Mouse (Mus musculus): ENCODE results near the gene Gm10644. TPM values are rescaled to one million over a fixed set of nuclear protein-coding genes. Genes with fewer than 3 reads are reported as not detected.

Gm10644 gene
- polyA plus RNA-seq (2012; ENCODE audit: insufficient read depth, insufficient read length, missing spikeins), result 0.79 and 0.99 TPM in 2 replicates

- Histone ChIP-seq H3K4me1 (ENCODE audit: control insufficient read depth, insufficient read depth, insufficient read length, low read length) (no peaks in the 10 kb centered on the region), H3K27ac (replicated peaks; ENCODE audit: low read depth, low read length) (no peak within 1 kb of the TSS), H3K4me3 (ENCODE audit: insufficient read depth, low read depth, low read length) (peak within 1 kb of the TSS; percentile 61)
These were observed at the start of gene Gm10644, which contains the start of gene Asf1b for GRCm38 (mm10) chr8:83955106-83955957. TSS of gene Gm10644 (minus strand) at chr8:83955205. TSS of gene Asf1b (plus strand) at chr8:83955507.

GRCm38 (mm10) chr8:84004533-84005201 lies 49.7 kb upstream of the Gm10644 start:
- Histone ChIP-seq H3K4me3 (ENCODE audit: insufficient read depth, low read depth, low read length) (peak overlapping the region; percentile 75), H3K27ac (replicated peaks; ENCODE audit: low read depth, low read length) (peak overlapping the region; percentile 83), H3K4me1 (ENCODE audit: control insufficient read depth, insufficient read depth, insufficient read length, low read length) (no peaks in the 10 kb centered on the region; the same call in 1 of the 2 replicates)

- H3K27ac ChIP-seq (replicated peaks; ENCODE audit: low read depth, low read length), result peak overlapping the region; percentile 75
- H3K4me3 ChIP-seq (ENCODE audit: insufficient read depth, low read depth, low read length), result peak overlapping the region; percentile 75
- peaks cover 6% of the 10 kb centered on the region; the same call in 1 of the 2 replicates for H3K4me1 ChIP-seq (ENCODE audit: control insufficient read depth, insufficient read depth, insufficient read length, low read length)
These were observed 48.7 kb upstream of the Gm10644 start for GRCm38 (mm10) chr8:84003612-84004246.

DNA sequence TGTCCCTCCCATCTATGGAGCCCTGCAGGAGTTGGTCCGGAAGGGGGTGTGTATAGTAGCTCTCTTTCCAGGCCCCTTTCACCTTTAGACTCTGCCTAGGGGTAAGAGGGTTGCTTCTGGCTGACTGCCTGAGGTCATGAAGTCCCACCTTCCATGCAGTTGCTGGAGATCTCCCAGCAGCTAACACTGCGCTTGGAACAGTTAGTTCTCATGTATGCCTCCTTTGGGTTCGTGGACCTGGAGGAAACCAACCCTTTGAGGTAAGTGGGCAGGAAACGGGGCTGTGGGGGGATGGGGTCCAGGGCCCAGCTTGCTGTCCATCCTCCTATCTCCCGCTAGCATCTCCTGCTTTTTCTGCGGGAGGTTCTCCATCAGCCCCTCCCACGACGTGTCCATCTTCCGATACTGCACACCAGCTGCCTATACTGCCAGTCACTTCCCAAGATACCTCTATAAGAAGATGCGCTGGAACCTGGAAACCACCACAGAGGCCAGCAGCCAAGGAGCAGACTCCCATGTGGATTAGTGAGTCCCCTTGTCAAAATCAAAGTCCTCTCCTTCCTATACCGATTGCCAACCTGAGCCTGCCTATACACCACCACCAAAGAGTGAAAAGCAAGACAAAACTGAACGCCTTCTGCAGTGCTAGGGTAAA lies 48.1 kb upstream of the Gm10644 start:
- Histone ChIP-seq H3K27ac (replicated peaks; ENCODE audit: low read depth, low read length) (no peak overlapping the region), H3K4me1 (ENCODE audit: control insufficient read depth, insufficient read depth, insufficient read length, low read length) (peaks cover 7% of the 10 kb centered on the region; the same call in 1 of the 2 replicates), H3K4me3 (ENCODE audit: insufficient read depth, low read depth, low read length) (peak overlapping the region; percentile 75; the same call in 1 of the 2 replicates)

DNA sequence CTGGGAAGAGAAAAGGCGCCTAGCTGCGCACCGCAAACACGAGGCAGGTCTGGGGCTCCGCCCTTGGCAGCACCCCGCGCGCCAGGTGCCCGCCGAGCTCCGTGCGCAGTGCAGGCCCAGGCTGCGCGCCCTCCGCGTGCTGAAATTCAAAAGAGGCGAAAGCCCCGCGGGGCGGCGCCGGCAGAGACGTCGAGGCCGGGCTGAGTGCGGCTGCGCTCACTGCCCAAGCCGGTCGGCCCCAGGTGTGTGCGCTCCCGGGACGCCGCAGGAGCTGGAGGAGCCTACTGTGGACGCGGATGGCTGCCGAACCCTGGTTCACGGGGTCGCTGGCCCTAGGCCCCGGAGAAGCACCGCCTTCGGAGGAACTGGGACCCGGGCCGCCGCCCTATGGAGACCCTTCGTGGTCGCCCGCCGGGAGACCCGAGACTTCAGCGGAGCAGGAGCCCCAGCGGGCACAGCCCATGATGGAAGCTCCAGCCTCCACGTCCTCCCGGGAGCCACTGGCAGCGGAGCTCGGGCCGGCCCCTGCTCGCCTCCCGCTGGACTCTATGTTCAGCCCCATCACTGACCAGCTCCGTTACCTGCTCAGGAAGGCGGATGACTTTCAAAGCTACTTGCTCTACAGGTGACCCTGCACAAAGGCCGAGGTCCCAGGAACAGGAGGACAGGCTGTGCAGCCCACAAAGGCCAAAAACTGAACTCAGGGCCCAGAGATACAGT lies 46.4 kb upstream of the Gm10644 start, which contains the start of gene 1700067K01Rik:
TSS of gene 1700067K01Rik (plus strand) at position 222 of the 720 bp plus-strand sequence.
- H3K27ac ChIP-seq (replicated peaks; ENCODE audit: low read depth, low read length), result no peak within 1 kb of the TSS
- peaks cover 7% of the 10 kb centered on the region; the same call in 1 of the 2 replicates for H3K4me1 ChIP-seq (ENCODE audit: control insufficient read depth, insufficient read depth, insufficient read length, low read length)
- no peak within 1 kb of the TSS for H3K4me3 ChIP-seq (ENCODE audit: insufficient read depth, low read depth, low read length)

DNA sequence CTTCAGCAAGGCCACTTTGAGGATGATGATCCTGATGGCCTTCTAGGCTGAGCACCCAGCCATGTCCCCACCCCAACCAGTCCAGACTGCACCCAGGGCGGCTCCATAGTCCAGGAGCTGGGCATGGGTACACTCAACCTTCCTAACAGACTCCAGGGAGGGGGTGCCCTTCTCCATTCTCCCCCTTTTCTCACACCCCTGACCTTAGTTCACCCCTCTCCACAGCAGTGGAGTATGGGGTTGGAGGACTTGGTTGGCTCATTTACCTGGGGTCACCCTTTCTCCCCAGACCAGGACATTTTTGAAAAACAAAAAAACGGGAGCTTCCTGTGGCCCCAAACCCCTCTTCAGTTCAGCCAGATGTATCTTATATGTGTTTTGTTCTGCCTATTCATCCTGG lies 44.8 kb upstream of the Gm10644 start:
- H3K4me1 ChIP-seq (ENCODE audit: control insufficient read depth, insufficient read depth, insufficient read length, low read length), result 0 out of 2 replicates have a peak, but pooled peaks cover 7% of the 10 kb centered on the region
- no peak overlapping the region for H3K27ac ChIP-seq (replicated peaks; ENCODE audit: low read depth, low read length)
- H3K4me3 ChIP-seq (ENCODE audit: insufficient read depth, low read depth, low read length), result 0 out of 2 replicates have a peak overlapping the region, but pooled peaks have one; percentile 0

DNA sequence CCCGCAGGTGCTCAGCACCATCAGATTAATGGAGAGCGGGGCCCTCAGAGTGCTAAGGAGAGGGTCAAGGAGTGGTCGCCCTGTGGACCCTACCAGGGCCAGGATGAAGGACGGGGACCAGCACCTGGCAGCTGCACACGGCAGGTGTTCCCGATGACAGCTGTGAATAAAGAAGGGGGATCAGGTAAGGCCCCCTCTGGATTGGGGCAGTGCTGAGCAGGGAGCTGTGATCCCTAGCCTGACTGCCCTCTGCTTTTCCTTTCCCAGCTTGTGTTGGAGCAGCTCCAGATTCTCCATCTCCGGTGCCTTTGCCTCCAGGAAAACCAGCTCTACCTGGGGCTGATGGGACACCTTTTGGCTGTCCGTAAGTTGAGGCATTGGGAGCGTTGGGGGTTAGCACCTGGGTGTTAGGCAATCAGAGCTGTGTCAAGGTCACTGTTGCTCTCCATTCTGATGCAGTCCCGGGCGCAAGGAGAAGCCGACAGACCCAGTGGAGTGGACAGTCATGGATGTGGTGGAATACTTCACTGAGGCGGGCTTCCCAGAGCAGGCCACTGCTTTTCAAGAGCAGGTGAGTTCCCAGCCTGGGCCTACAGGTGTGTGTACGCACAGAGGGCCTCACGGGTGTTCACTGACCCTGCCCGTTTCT lies 44.2 kb upstream of the Gm10644 start:
- Histone ChIP-seq H3K4me3 (ENCODE audit: insufficient read depth, low read depth, low read length) (peak overlapping the region; percentile 79), H3K27ac (replicated peaks; ENCODE audit: low read depth, low read length) (no peak overlapping the region), H3K4me1 (ENCODE audit: control insufficient read depth, insufficient read depth, insufficient read length, low read length) (0 out of 2 replicates have a peak, but pooled peaks cover 7% of the 10 kb centered on the region)

- no peak overlapping the region for H3K27ac ChIP-seq (replicated peaks; ENCODE audit: low read depth, low read length)
- H3K4me3 ChIP-seq (ENCODE audit: insufficient read depth, low read depth, low read length), result peak overlapping the region; percentile 79
These were observed 43.4 kb upstream of the Gm10644 start for GRCm38 (mm10) chr8:83998231-83999056.

GRCm38 (mm10) chr8:83997511-83998141 lies 42.6 kb upstream of the Gm10644 start, which contains the start of gene Samd1:
TSS of gene Samd1 (plus strand) at chr8:83997672.
- peak within 1 kb of the TSS; percentile 87 for H3K4me3 ChIP-seq (ENCODE audit: insufficient read depth, low read depth, low read length)
- H3K27ac ChIP-seq (replicated peaks; ENCODE audit: low read depth, low read length), result peak within 1 kb of the TSS; percentile 81
- H3K4me1 ChIP-seq (ENCODE audit: control insufficient read depth, insufficient read depth, insufficient read length, low read length), result 0 out of 2 replicates have a peak, but pooled peaks cover 7% of the 10 kb centered on the region

More at GRCm38 (mm10) chr8:83998231-83999056, 43.4 kb upstream of the Gm10644 start:
- H3K4me1 ChIP-seq (ENCODE audit: control insufficient read depth, insufficient read depth, insufficient read length, low read length), result 0 out of 2 replicates have a peak, but pooled peaks cover 7% of the 10 kb centered on the region

DNA sequence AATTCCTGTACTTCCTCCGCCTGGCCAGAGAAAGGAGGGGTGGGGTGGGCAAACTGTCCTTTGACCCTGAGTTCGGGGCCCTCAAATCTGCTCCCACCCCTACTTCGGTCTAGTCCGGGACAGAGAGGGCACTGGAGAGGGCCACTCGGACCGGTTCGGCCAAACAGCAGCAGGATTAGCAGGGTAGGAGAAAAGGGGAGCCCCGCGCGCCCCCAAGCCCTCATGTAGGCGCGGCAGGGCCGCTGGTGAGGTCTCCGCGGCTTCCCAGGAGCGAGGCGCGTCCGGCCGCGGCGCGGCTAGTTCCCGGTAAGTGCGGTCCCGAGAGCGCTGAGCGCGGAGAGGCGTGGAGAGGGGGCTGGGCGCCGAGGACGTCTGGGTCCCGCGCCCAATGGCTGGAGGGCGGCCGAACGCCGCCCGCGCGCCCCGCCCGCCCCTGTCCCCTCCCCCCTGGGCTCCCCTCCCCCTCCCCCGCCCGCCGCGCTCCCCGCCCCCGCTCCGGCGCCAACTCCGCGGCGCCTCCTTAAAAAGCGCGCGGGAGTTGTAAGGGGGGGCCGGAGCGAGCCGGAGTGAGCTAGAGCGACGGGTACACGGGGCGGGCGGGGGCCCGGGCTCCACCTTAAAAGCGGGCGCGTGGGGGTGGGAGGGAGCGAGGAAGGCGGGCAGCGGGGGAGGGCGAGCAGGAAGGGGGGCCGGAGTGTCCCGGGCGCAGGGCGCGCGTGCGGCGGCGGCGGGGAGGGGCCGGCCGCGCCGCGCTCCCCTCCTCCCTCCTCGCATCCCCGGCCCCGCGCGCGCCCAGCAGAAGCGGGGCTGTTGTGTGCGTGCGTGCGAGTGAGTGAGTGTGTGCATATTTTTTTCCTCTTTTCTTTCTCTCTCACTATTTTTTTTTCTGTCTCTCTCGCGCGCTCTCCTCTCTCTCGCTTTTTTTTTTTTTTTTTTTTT lies 41.8 kb upstream of the Gm10644 start:
- 0 out of 2 replicates have a peak, but pooled peaks cover 7% of the 10 kb centered on the region for H3K4me1 ChIP-seq (ENCODE audit: control insufficient read depth, insufficient read depth, insufficient read length, low read length)
- H3K27ac ChIP-seq (replicated peaks; ENCODE audit: low read depth, low read length), result peak overlapping the region; percentile 81
- peak overlapping the region; percentile 87 for H3K4me3 ChIP-seq (ENCODE audit: insufficient read depth, low read depth, low read length)

DNA sequence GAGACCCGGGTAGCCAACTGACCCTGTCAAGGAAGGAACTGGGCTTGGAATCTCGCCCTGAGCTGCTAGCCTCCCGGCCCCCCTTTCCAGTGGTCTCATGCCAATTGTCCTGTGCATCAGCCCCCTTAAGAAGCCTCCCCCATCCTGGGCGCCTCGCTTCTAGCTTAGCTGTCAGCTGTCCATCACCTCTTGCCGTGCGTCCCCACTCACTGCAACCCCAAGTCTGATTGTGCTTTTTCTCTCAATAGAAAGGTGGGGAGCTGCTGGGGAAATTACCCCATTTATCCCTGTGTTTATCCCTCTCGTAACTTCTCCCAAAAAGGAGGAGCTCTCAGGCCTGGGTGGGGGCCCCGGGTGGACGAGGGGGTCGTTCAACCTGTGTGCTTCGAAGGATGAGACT lies 41.0 kb upstream of the Gm10644 start:
- no peak overlapping the region for H3K27ac ChIP-seq (replicated peaks; ENCODE audit: low read depth, low read length)
- H3K4me1 ChIP-seq (ENCODE audit: control insufficient read depth, insufficient read depth, insufficient read length, low read length), result 0 out of 2 replicates have a peak, but pooled peaks cover 7% of the 10 kb centered on the region
- H3K4me3 ChIP-seq (ENCODE audit: insufficient read depth, low read depth, low read length), result peak overlapping the region; percentile 85
